Mouse (Mus musculus): ENCODE measurements around the gene B430306N03Rik.

GRCm38 (mm10) chr17:48376102-48376501, 60.2 kb downstream of the B430306N03Rik start:
- TF ChIP-seq CTCF (IDR thresholded peaks at IDR 0.05; ENCODE audit: control insufficient read depth, insufficient read depth, insufficient read length) (no peak), MYOG (IDR thresholded peaks at IDR 0.05; ENCODE audit: control insufficient read depth, extremely low read depth, insufficient read length) (no peak), CEBPB (IDR thresholded peaks at IDR 0.05; ENCODE audit: low read depth) (no peak), MAX (IDR thresholded peaks at IDR 0.05) (no peak)
